Mouse (Mus musculus): ENCODE measurements around the gene Irgm1. TPM values are rescaled to one million over a fixed set of nuclear protein-coding genes. Genes with fewer than 3 reads are reported as not detected.

The Irgm1 gene
- polyA plus RNA-seq, 1 experiment from 2014 or later, result 1.5 TPM

DNA sequence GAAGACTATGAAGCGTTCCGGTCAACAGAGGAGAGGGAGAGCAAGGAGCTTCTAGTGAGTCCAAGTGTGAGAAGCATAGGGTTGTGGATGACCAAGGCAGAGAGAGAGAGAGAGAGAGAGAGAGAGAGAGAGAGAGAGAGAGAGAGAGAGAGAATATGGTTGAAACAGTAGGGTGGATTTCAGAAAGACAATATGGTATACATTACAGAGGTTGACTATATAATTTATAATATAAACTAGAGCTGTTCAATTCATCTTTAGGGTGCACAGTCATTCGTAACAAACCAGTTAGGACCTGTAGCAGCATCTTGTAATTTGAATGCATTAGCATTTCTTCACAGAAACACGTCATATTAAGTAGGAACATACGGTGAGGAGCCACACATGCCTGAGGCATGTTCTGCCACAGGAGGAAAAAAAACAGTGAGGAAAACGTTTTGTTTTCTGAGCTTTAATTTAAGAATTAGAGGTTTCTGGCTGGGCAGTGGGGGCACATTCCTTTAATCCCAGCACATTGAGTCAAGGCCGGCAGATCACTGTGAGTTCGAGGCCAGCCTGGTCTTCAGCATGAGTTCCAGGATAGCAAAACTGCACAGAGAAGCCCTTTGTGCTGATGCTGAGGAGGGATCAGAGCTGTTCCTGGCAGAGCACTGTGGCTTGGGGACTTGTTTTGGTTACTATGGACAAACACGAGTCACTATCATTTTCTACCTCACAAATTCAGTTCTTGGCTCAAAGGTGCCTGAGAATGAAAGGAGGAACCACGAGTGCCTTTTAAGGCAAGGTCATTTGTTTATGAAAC lies 32.4 kb downstream of the Irgm1 start:
- Histone ChIP-seq H3K9me3 (ENCODE audit: control insufficient read depth, low read length) (no peaks in the 10 kb centered on the region), H3K9ac (ENCODE audit: low read depth, low read length) (no peak overlapping the region), H3K27me3 (ENCODE audit: control insufficient read depth, insufficient read depth, low read length) (peaks cover 5% of the 10 kb centered on the region; the same call in 1 of the 2 replicates), H3K36me3 (ENCODE audit: control insufficient read depth, insufficient read depth, low read length) (no peaks in the 10 kb centered on the region), H3K4me3 (ENCODE audit: low read depth, low read length) (peak overlapping the region; percentile 77; the same call in 1 of the 2 replicates), H3K4me1 (replicated peaks; ENCODE audit: control insufficient read depth, insufficient read depth, low read length) (0 out of 2 replicates have a peak, but pooled peaks cover 4% of the 10 kb centered on the region), H3K27ac (ENCODE audit: low read depth, low read length) (no peak overlapping the region), H3K4me2 (replicated peaks; ENCODE audit: low read depth, low read length) (peak overlapping the region; percentile 94; the same call in 1 of the 2 replicates)
- WGBS, result 75% methylated on average over 10 of the region's 10 CpGs
- ATAC-seq (ENCODE audit: low FRiP score) (no peak), DNase-seq (ENCODE audit: low spot score) (no peak)

DNA sequence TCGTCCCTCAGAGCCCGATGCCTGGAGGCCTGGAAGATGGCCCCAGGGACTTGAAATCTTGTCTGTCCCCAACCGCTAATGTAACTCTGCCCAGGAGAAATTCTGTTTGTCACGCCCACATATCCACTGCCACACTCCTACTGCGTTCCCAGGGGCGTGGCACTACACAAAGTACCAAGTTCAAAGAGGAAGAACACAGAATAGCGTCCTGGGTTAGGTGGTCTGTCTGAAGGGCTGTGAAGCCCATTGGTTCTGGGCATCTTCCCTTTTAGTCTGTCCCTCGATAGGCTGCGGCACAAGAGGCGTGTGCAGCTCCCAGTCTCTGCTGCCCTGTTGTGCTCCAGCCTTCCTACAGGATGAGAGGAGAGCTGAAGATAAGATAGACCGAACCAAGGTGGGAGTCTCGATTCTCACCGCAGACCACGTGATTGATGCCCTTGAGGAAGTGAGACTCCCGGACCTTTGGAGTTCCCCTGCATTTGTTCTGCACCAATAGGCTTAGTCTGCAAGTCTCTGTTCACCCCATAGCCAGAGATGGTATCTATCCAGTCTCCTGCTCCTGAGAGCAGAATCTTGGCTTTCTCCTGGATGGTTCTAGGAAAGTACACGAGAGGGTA lies 33.2 kb downstream of the Irgm1 start:
- 0 out of 2 replicates have a peak, but pooled peaks cover 4% of the 10 kb centered on the region for H3K4me1 ChIP-seq (replicated peaks; ENCODE audit: control insufficient read depth, insufficient read depth, low read length)
- peak overlapping the region; percentile 94 for H3K4me2 ChIP-seq (replicated peaks; ENCODE audit: low read depth, low read length)
- WGBS, result 4% methylated on average over 16 of the region's 16 CpGs
- ATAC-seq (ENCODE audit: low FRiP score) (peak; percentile 11; the same call in 1 of the 2 replicates), DNase-seq (ENCODE audit: low spot score) (peak; percentile 49)
- H3K9ac ChIP-seq (ENCODE audit: low read depth, low read length), result peak overlapping the region; percentile 31; the same call in 1 of the 2 replicates
- H3K36me3 ChIP-seq (ENCODE audit: control insufficient read depth, insufficient read depth, low read length), result no peaks in the 10 kb centered on the region
- no peak overlapping the region for H3K27ac ChIP-seq (ENCODE audit: low read depth, low read length)
- H3K4me3 ChIP-seq (ENCODE audit: low read depth, low read length), result peak overlapping the region; percentile 77
- H3K27me3 ChIP-seq (ENCODE audit: control insufficient read depth, insufficient read depth, low read length), result peaks cover 5% of the 10 kb centered on the region; the same call in 1 of the 2 replicates
- no peaks in the 10 kb centered on the region for H3K9me3 ChIP-seq (ENCODE audit: control insufficient read depth, low read length)

DNA sequence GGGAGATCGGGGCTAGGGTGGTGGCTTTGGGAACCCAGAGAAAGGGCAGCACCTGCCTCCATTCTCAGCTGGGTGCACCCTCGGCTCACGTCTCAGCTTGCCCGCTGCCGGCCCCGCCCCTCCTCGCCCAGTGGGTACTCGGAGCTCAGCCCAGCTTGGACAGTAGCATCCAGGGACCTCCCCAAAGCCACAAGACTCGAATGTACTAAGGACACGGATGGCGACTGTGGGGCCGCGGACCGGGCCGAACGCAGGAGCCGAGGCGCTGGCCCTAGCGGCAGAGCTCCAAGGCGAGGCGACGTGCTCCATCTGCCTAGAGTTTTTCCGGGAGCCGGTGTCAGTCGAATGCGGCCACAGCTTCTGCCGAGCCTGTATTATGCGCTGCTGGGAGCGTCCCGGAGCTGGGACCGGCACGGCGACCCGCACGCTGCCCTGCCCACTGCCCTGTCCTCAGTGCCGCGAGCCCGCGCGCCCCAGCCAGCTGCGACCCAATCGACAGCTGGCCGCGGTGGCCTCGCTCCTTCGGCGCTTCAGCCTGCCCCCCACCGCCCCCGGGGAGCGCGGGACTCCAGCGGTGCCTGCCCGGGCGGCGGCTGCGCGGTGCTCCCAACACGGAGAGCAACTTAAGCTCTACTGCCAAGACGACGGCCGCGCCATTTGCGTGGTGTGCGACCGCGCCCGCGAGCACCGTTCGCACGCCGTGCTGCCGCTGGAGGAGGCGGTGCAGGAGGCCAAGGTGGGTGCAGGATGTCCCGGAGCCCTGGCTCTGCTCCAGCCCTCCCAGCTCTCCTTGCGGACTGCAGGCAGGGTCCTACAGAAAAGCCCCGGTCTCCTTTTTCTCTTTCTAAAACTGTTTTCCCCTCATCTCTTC lies 33.9 kb downstream of the Irgm1 start:
- peak; percentile 48 for ATAC-seq (ENCODE audit: low FRiP score)
- H3K9ac ChIP-seq (ENCODE audit: low read depth, low read length), result peak overlapping the region; percentile 65
- H3K9me3 ChIP-seq (ENCODE audit: control insufficient read depth, low read length), result no peaks in the 10 kb centered on the region
- H3K4me2 ChIP-seq (replicated peaks; ENCODE audit: low read depth, low read length), result peak overlapping the region; percentile 94
- H3K27me3 ChIP-seq (ENCODE audit: control insufficient read depth, insufficient read depth, low read length), result peaks cover 5% of the 10 kb centered on the region; the same call in 1 of the 2 replicates
- DNase-seq (ENCODE audit: low spot score), result peak; percentile 69
- 0 out of 2 replicates have a peak, but pooled peaks cover 4% of the 10 kb centered on the region for H3K4me1 ChIP-seq (replicated peaks; ENCODE audit: control insufficient read depth, insufficient read depth, low read length)
- WGBS, result under 1% methylated on average over 64 of the region's 77 CpGs
- H3K4me3 ChIP-seq (ENCODE audit: low read depth, low read length), result peak overlapping the region; percentile 77
- H3K27ac ChIP-seq (ENCODE audit: low read depth, low read length), result no peak overlapping the region
- no peaks in the 10 kb centered on the region for H3K36me3 ChIP-seq (ENCODE audit: control insufficient read depth, insufficient read depth, low read length)

DNA sequence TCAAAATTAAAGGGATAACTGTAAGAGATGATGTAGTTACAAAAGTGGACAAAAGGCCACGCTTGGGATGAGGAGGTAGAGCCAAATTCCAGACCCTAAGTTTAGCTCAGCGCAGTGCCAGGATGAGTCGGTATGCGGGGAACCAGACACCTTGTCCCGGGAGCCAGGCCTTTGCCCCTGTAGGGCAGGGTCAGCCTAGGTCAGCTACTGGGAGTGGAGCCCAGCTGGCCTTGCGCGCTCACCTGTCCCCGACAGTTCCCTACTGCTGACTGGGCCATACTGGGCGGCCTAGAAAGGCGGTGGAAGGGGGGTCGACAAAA lies 34.5 kb downstream of the Irgm1 start:
- peak overlapping the region; percentile 77 for H3K4me3 ChIP-seq (ENCODE audit: low read depth, low read length)
- 7% methylated on average over 11 of the region's 11 CpGs for WGBS
- peak overlapping the region; percentile 65; the same call in 1 of the 2 replicates for H3K9ac ChIP-seq (ENCODE audit: low read depth, low read length)
- ATAC-seq (ENCODE audit: low FRiP score) (no peak), DNase-seq (ENCODE audit: low spot score) (no peak)
- H3K27ac ChIP-seq (ENCODE audit: low read depth, low read length), result no peak overlapping the region
- 0 out of 2 replicates have a peak, but pooled peaks cover 4% of the 10 kb centered on the region for H3K4me1 ChIP-seq (replicated peaks; ENCODE audit: control insufficient read depth, insufficient read depth, low read length)
- peak overlapping the region; percentile 94 for H3K4me2 ChIP-seq (replicated peaks; ENCODE audit: low read depth, low read length)
- no peaks in the 10 kb centered on the region for H3K36me3 ChIP-seq (ENCODE audit: control insufficient read depth, insufficient read depth, low read length)
- peaks cover 5% of the 10 kb centered on the region; the same call in 1 of the 2 replicates for H3K27me3 ChIP-seq (ENCODE audit: control insufficient read depth, insufficient read depth, low read length)
- no peaks in the 10 kb centered on the region for H3K9me3 ChIP-seq (ENCODE audit: control insufficient read depth, low read length)

DNA sequence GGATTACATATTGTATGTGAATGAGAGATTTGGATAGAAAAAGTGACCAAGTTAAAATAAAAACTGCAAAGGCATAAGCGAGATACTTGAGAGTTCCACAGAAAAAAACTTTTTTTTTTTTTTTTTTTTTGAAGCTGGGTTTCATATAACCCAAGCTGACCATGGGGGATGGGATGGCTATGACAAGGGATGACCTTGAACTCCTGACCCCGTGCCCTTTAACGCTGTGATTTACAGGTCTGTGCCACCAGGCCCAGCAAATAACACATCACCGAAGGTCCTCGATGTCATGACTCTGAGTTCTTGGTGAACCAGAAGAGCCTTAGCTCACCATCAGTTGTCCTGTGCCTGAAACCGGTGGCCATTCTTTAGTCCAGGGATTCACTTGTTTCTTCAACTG lies 35.6 kb downstream of the Irgm1 start:
- Histone ChIP-seq H3K27ac (ENCODE audit: low read depth, low read length) (no peak overlapping the region), H3K4me1 (replicated peaks; ENCODE audit: control insufficient read depth, insufficient read depth, low read length) (0 out of 2 replicates have a peak, but pooled peaks cover 4% of the 10 kb centered on the region), H3K9me3 (ENCODE audit: control insufficient read depth, low read length) (no peaks in the 10 kb centered on the region), H3K4me3 (ENCODE audit: low read depth, low read length) (no peak overlapping the region), H3K9ac (ENCODE audit: low read depth, low read length) (no peak overlapping the region), H3K36me3 (ENCODE audit: control insufficient read depth, insufficient read depth, low read length) (no peaks in the 10 kb centered on the region), H3K4me2 (replicated peaks; ENCODE audit: low read depth, low read length) (no peak overlapping the region), H3K27me3 (ENCODE audit: control insufficient read depth, insufficient read depth, low read length) (peaks cover 5% of the 10 kb centered on the region; the same call in 1 of the 2 replicates)
- DNase-seq (ENCODE audit: low spot score) (no peak), ATAC-seq (ENCODE audit: low FRiP score) (no peak)
- WGBS, result 78% methylated on average over 6 of the region's 6 CpGs

DNA sequence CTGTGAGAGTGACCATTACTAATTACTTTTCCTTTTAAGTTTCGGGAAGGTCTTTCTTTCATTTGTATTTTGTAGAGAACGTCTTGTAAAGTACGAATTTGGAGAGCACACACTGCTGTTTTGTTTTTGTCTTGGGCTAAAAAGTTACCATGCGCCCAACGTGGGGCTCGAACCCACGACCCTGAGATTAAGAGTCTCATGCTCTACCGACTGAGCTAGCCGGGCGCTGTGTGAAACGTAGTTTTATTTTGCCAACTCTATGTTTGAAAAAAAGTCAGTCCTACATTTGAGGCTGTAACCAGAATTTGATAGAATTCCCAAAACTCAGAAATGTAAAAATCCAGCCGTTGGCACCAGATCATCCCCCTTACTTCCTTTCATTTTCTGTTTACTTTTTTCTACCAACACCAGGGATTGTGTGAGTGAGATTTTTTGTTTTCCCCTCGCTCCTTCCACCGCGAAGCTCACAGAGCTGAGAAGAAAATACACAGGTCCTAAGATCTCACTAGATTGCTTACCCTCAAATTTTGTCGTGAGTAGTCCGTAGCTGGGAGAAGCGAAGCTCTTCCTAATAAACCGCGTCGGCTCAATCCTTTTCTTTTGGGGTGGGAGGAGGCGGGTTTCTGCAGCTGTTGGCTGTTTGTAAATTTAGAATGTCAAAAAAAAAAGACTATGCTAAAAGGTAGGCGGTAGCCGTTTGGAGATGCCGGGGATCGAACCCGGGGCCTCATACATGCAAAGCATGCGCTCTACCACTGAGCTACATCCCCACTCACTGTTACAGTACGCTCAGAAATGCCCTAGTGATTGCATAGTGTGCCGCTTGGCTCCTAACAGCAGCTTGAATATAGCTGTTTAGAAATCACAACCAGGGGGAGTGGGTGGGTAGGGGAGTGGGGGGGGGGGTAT lies 37.5 kb downstream of the Irgm1 start:
- peaks cover 5% of the 10 kb centered on the region; the same call in 1 of the 2 replicates for H3K27me3 ChIP-seq (ENCODE audit: control insufficient read depth, insufficient read depth, low read length)
- H3K9me3 ChIP-seq (ENCODE audit: control insufficient read depth, low read length), result no peaks in the 10 kb centered on the region
- ATAC-seq (ENCODE audit: low FRiP score), result peak; percentile 89
- peak overlapping the region; percentile 30; the same call in 1 of the 2 replicates for H3K27ac ChIP-seq (ENCODE audit: low read depth, low read length)
- peak overlapping the region; percentile 54 for H3K4me3 ChIP-seq (ENCODE audit: low read depth, low read length)
- no peaks in the 10 kb centered on the region for H3K36me3 ChIP-seq (ENCODE audit: control insufficient read depth, insufficient read depth, low read length)
- H3K9ac ChIP-seq (ENCODE audit: low read depth, low read length), result peak overlapping the region; percentile 60
- under 1% methylated on average over 30 of the region's 30 CpGs for WGBS
- H3K4me1 ChIP-seq (replicated peaks; ENCODE audit: control insufficient read depth, insufficient read depth, low read length), result 0 out of 2 replicates have a peak, but pooled peaks cover 4% of the 10 kb centered on the region
- H3K4me2 ChIP-seq (replicated peaks; ENCODE audit: low read depth, low read length), result peak overlapping the region; percentile 56
- DNase-seq (ENCODE audit: low spot score), result peak; percentile 94

DNA sequence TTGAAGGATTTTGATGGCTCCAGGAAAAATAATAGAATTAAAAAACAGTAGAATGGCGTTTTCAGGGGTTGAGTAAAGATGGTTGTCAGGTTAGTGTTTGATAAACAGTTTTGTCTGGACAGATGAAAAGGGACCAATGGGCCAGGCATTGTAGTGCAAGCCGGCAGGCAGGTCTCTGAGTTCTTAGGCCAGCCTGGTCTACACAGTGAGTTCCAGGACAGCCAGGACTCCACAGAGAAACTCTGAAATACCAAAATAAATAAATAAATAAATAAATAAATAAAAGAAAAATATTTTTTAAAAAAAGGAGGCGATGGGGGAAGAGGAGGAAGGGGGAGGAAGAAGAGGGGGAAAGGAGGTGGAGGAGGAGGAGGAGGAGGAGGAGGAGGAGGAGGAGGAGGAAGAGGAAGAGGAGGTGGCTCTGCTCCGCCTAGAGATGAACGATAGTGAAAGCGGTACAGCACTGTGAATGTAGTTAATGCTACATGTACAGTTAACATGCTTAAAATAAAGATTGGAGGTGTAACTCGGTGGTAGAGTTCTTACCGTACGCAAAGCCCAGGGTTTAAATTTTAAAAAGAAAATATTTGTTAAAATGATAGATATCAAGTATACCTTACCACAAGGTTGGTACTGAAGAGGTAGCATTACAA lies 38.3 kb downstream of the Irgm1 start:
- no peak overlapping the region for H3K4me2 ChIP-seq (replicated peaks; ENCODE audit: low read depth, low read length)
- H3K4me3 ChIP-seq (ENCODE audit: low read depth, low read length), result peak overlapping the region; percentile 20; the same call in 1 of the 2 replicates
- 40% methylated on average over 9 of the region's 9 CpGs for WGBS

More for the DNA sequence above, 38.3 kb downstream of the Irgm1 start:
- Histone ChIP-seq H3K27ac (ENCODE audit: low read depth, low read length) (no peak overlapping the region), H3K27me3 (ENCODE audit: control insufficient read depth, insufficient read depth, low read length) (peaks cover 5% of the 10 kb centered on the region; the same call in 1 of the 2 replicates), H3K9ac (ENCODE audit: low read depth, low read length) (no peak overlapping the region), H3K4me1 (replicated peaks; ENCODE audit: control insufficient read depth, insufficient read depth, low read length) (0 out of 2 replicates have a peak, but pooled peaks cover under 1% of the 10 kb centered on the region), H3K9me3 (ENCODE audit: control insufficient read depth, low read length) (no peaks in the 10 kb centered on the region), H3K36me3 (ENCODE audit: control insufficient read depth, insufficient read depth, low read length) (no peaks in the 10 kb centered on the region)
- no peak for DNase-seq (ENCODE audit: low spot score)
- peak; percentile 10 for ATAC-seq (ENCODE audit: low FRiP score)

Measured in hindbrain, embryonic 11.5 days (tissue).